Mouse (Mus musculus) heart, adult 2 months (tissue): Measurements from ENCODE around the gene Lats2. TPM values are rescaled to one million over a fixed set of nuclear protein-coding genes. Genes with fewer than 3 reads are reported as not detected.
A peak's percentile ranks its signal among the peaks of the same experiment; 100 is the strongest.

Experiments used
- DNase-seq, 2 experiments: peaks; one replicate each; pipeline ENCODE4 v3.0.0; 2021
- H3K27ac ChIP-seq: fragments of 200-600 bp; 2 replicates; pipeline ENCODE4 v1.8.1; 2022
- H3K27me3 ChIP-seq: fragments of 200-500 bp; 2 replicates; pipeline ENCODE4 v1.6.1; 2012; ENCODE audit warnings: mild to moderate bottlenecking, low read length, inconsistent platforms, mixed read lengths; ENCODE audit not compliant: control insufficient read depth, insufficient read depth
- H3K36me3 ChIP-seq: fragments of 200-500 bp; 2 replicates; pipeline ENCODE4 v1.6.1; 2012; ENCODE audit warnings: low read length, inconsistent platforms; ENCODE audit not compliant: control insufficient read depth, insufficient read depth
- H3K4me1 ChIP-seq: fragments of 200-500 bp; 2 replicates; pipeline ENCODE4 v1.6.1; 2011; ENCODE audit warnings: low read length; ENCODE audit not compliant: control insufficient read depth, insufficient read depth
- H3K4me3 ChIP-seq: fragments of 200-600 bp; 2 replicates; pipeline ENCODE4 v1.8.1; 2022
- H3K79me2 ChIP-seq: fragments of 200-500 bp; replicated peaks from 2 replicates; pipeline ENCODE4 v1.6.1; 2012; ENCODE audit warnings: mild to moderate bottlenecking, inconsistent platforms, low read length, moderate library complexity, mixed read lengths; ENCODE audit not compliant: control insufficient read depth, insufficient read depth
- H3K9ac ChIP-seq: fragments of 200-500 bp; 2 replicates; pipeline ENCODE4 v1.6.1; 2012; ENCODE audit warnings: low read depth, mild to moderate bottlenecking, control low read depth, inconsistent platforms, low read length, mixed read lengths
- CTCF ChIP-seq: fragments of 200-600 bp; IDR thresholded peaks from 2 replicates; pipeline ENCODE4 v1.8.1; 2022; ENCODE audit warnings: antibody characterized with exemption, mild to moderate bottlenecking, moderate library complexity
- EP300 ChIP-seq: fragments of 200-500 bp; IDR thresholded peaks from 2 replicates; pipeline ENCODE4 v1.6.1; 2011; ENCODE audit warnings: low read depth, low read length, control low read depth; ENCODE audit not compliant: insufficient read depth
- POLR2A ChIP-seq: fragments of 200-500 bp; IDR thresholded peaks from 2 replicates; pipeline ENCODE4 v1.6.1; 2011; ENCODE audit warnings: mild to moderate bottlenecking, low read depth, low read length, control low read depth; ENCODE audit not compliant: insufficient read depth
- WGBS: fragments of 180-500 bp; shearing (Covaris S2); methylation state at CpG from one replicate; pipeline ENCODE4 v1.1.7; 2018; 5-methylcytosine and 5-hydroxymethylcytosine counted together
- intact Hi-C: fragments of 180-260 bp; cut with DNase I; formaldehyde crosslinking; loops from one replicate; pipeline ENCODE4 v1.15.1; 2025
- polyA plus RNA-seq: library from polyadenylated mRNA; depleted of rRNA; stranded (reverse); fragments of >200 nt; gene quantifications from 2 replicates; pipeline ENCODE4 v1.2.3, GENCODE M21; 2012
- total RNA-seq, 2 experiments: library from RNA; stranded (reverse); gene quantifications; 2 replicates each; pipeline ENCODE4 v1.2.3; 2021

The Lats2 gene
- total and polyA plus RNA-seq, 3 experiments, result 18.6 to 31.2 (median 30.1) TPM

DNA sequence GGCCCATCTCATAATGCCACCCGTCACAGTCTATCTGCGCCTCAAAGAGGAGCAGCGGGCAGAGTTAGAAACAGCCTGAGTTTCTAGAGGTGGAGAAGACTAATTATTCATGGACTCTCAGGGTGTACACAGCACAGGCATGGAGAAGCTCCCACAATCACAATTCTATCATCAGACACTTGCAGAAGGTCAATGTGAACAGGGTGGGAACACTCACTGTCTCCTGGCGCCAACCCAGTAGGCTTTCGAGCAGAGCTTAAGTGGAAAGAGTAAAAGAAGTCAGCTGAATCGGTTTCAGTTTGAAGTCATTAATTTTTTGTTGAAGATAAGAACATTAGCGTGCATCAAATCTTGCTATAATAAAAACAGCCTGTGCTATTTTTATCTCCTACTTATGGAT, 49.6 kb downstream of the Lats2 start:
- peaks cover 18% of the 10 kb centered on the region for H3K36me3 ChIP-seq
- intact Hi-C loops, result loop anchor here (2.0 kb wide), 1 partner anchor 90 kb away; the partner anchor contains the start of gene Sap18
- H3K27me3 ChIP-seq, result no peaks in the 10 kb centered on the region
- H3K9ac ChIP-seq, result no peak overlapping the region
- H3K79me2 ChIP-seq, result peaks cover 4% of the 10 kb centered on the region; the same call in 1 of the 2 replicates
- H3K27ac ChIP-seq, result peak overlapping the region; percentile 77
- peaks cover 46% of the 10 kb centered on the region for H3K4me1 ChIP-seq
- DNase-seq, result peak in 1 of 2 experiments; percentile 41
- WGBS, result 43% methylated on average over 7 of the region's 7 CpGs
- TF ChIP-seq CTCF (no peak), POLR2A (no peak), EP300 (no peak)
- H3K4me3 ChIP-seq, result peak overlapping the region; percentile 19; the same call in 1 of the 2 replicates

DNA sequence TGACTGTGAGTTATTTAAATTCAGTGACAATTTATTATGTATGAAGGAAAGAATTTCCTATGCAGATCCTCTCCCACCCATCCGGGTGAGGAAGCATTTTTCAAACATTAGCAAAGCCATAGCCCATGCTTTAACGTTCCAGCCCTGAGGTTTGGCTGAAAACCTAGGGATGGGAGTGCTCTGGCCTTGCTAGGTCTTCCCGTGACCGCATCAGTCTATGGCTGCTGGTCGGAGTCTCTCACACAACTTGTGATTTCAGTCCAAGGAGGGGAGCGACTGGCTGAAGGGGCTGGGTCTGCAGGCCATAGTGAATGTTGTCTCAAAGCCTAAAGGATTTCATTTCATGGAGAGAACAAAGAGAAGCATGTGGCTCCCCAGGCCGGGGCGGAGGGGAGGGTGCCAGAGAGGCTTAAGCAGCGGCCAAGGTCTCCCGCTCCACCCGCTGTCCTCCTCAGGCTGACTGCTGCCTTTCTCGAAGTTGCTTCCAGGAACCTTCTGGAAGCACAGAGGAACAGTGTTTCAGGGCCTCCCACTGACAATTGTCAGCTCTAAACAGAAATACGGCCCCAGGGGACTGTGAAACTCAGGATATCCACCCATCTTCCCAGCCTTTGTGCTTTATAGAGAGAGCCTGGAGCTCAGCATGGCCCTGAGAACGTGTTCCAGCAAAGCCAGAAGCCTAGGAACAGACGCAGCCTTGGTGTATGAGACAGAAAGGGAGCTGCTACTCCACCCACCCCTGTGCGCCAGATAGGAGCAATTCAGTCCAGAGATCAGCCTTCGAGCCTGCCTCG, 50.9 kb downstream of the Lats2 start:
- Histone ChIP-seq H3K36me3 (peaks cover 18% of the 10 kb centered on the region), H3K4me3 (no peak overlapping the region; the same call in 1 of the 2 replicates), H3K4me1 (peaks cover 42% of the 10 kb centered on the region), H3K27ac (peak overlapping the region; percentile 77), H3K79me2 (peaks cover 6% of the 10 kb centered on the region), H3K27me3 (no peaks in the 10 kb centered on the region), H3K9ac (peak overlapping the region; percentile 55)
- DNase-seq, result peak; percentile 69
- intact Hi-C loops, result loop anchor here (1.0 kb wide), 1 partner anchor 39 kb away; the partner anchor contains the start of gene Gm49361
- TF ChIP-seq CTCF, result no peak
- peak; percentile 29; the same call in 1 of the 2 replicates for TF ChIP-seq POLR2A
- TF ChIP-seq EP300, result 0 out of 2 replicates have a peak, but pooled peaks have one; percentile 25
- 36% methylated on average over 18 of the region's 18 CpGs for WGBS

DNA sequence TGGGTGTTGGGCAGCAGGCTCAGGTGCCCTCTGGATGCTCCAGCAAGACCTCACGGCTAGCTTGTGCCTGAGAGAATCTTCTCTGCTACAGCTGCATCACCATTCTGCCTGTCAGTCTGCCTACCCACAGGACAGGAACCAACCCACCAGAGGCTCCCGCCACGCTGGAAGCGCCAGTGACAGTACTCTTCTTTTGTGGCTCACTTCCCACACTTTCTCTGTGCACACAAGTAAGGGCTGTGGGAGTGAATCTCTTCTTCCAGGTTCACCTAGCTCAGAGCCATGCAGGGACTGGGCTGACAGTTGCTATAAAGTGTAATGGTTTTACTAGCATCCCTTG, 51.5 kb downstream of the Lats2 start:
- no peak for TF ChIP-seq POLR2A
- TF ChIP-seq EP300, result no peak
- TF ChIP-seq CTCF, result no peak
- H3K36me3 ChIP-seq, result peaks cover 18% of the 10 kb centered on the region
- intact Hi-C loops, result loop anchor here (1.0 kb wide), 1 partner anchor 40 kb away; the partner anchor contains the start of gene Gm49361
- no peaks in the 10 kb centered on the region for H3K27me3 ChIP-seq
- H3K4me1 ChIP-seq, result peaks cover 39% of the 10 kb centered on the region
- H3K27ac ChIP-seq, result peak overlapping the region; percentile 77
- peak overlapping the region; percentile 19; the same call in 1 of the 2 replicates for H3K9ac ChIP-seq
- peaks cover 6% of the 10 kb centered on the region for H3K79me2 ChIP-seq
- WGBS, result 43% methylated on average over 4 of the region's 4 CpGs
- H3K4me3 ChIP-seq, result no peak overlapping the region
- no peak for DNase-seq

DNA sequence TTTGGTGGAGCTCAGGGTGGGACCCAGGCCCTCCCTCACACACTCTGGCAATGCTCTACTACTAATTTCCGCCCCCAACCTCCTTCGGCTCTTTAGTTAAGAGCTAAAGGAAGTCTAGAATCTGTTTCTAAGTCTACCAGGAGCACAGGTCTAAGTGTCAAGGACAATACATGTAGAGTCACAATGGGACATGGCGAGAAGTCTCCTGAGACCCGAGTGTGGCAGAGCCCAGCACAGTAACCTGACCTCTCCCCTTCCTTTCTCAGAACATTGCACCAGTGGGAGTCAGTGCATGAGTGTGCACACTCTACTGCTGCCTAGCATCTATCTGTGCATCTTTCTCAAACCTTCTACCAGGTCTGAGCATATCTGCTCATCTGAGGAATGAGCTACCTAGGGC, 52.4 kb downstream of the Lats2 start:
- Histone ChIP-seq H3K27me3 (no peaks in the 10 kb centered on the region), H3K9ac (no peak overlapping the region), H3K36me3 (peaks cover 18% of the 10 kb centered on the region), H3K4me3 (no peak overlapping the region), H3K4me1 (peaks cover 32% of the 10 kb centered on the region), H3K27ac (peak overlapping the region; percentile 77), H3K79me2 (peaks cover 6% of the 10 kb centered on the region)
- WGBS, result 51% methylated on average over 4 of the region's 4 CpGs
- peak; percentile 65; the same call in 1 of the 2 replicates for TF ChIP-seq EP300
- TF ChIP-seq POLR2A, result no peak
- DNase-seq, result no peak
- intact Hi-C loops, result no loop called here

DNA sequence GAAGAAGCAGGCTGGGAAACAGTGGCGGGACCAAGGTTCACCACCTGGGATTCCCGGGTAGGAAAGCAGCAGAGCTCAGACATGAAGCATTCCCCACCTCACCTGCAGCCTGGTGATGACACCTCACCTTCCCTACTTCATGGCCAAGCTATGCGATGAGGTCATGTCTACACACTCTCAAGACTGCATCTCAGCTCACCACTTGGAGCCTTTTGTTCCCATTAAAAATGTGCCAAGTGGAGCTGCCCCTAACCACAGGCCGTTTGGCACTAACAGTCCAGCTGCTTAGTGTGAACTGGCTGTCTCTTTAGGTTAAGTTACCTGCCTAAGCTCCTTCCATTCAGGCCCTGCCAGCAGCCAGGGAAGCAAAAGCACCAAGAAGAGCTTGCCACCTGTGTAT, 53.1 kb downstream of the Lats2 start:
- Histone ChIP-seq H3K27ac (peak overlapping the region; percentile 77), H3K4me3 (no peak overlapping the region), H3K4me1 (peaks cover 31% of the 10 kb centered on the region), H3K27me3 (no peaks in the 10 kb centered on the region), H3K79me2 (peaks cover 6% of the 10 kb centered on the region), H3K36me3 (peaks cover 18% of the 10 kb centered on the region), H3K9ac (no peak overlapping the region)
- no peak for DNase-seq
- TF ChIP-seq POLR2A, result no peak
- no peak for TF ChIP-seq CTCF
- TF ChIP-seq EP300, result no peak
- intact Hi-C loops, result no loop called here
- WGBS, result 84% methylated on average over 4 of the region's 4 CpGs

DNA sequence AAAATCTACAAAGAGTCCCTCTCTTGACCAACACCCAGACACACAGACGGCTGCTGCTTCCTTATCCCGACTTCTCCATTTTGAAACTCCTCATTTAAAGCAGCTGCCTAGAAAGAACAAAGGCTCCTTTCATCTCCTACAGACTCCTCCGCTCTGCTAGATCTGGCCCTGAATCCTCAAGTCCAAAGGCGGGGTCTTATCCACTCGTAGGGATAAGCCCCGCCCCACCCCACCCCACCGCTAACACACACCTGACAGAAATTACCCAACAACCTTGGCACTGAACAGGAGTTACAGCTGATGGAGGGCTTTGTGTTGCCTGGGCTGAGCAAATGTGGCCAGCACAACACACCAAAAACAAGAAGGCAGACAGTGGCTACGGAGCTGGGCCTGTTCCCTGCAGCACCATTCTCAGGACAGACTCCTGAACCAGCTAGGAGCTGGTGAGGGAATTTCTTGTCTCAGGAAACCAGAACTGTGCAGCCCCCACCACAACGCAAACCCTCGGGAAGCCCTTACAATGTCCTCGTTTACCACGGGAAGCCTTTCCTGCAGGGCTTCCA, 56.2 kb downstream of the Lats2 start:
- peak in 1 of 2 experiments; percentile 13 for DNase-seq
- peaks cover 9% of the 10 kb centered on the region for H3K36me3 ChIP-seq
- no peaks in the 10 kb centered on the region for H3K27me3 ChIP-seq
- WGBS, result 60% methylated on average over 12 of the region's 12 CpGs
- no peak overlapping the region for H3K27ac ChIP-seq
- peaks cover 7% of the 10 kb centered on the region for H3K79me2 ChIP-seq
- H3K4me1 ChIP-seq, result peaks cover 19% of the 10 kb centered on the region
- H3K4me3 ChIP-seq, result no peak overlapping the region
- no peak overlapping the region for H3K9ac ChIP-seq
- intact Hi-C loops, result no loop called here
- TF ChIP-seq EP300, result no peak
- no peak for TF ChIP-seq POLR2A
- no peak for TF ChIP-seq CTCF
